Mouse (Mus musculus): ENCODE data around the gene Ccr9. TPM values are rescaled to one million over a fixed set of nuclear protein-coding genes. Genes with fewer than 3 reads are reported as not detected.

Ccr9 gene
- polyA plus RNA-seq, 1 experiment from 2014 or later, result 0.23 TPM

GRCm38 (mm10) chr9:123701822-123702221, 23.6 kb downstream of the Ccr9 start:
- H3K36me3 ChIP-seq (replicated peaks; ENCODE audit: insufficient read depth, low read length), result peaks cover 12% of the 10 kb centered on the region
- peak; percentile 99 for ATAC-seq
- H3K9ac ChIP-seq (replicated peaks), result no peak overlapping the region
- peak overlapping the region; percentile 60 for H3K27ac ChIP-seq (ENCODE audit: low read depth)
- H3K9me3 ChIP-seq (ENCODE audit: low read length), result no peaks in the 10 kb centered on the region
- no peaks in the 10 kb centered on the region; the same call in 1 of the 2 replicates for H3K4me1 ChIP-seq (ENCODE audit: insufficient read depth)
- H3K4me2 ChIP-seq (ENCODE audit: low read depth, low read length), result peak overlapping the region; percentile 23; the same call in 1 of the 2 replicates
- peak; percentile 19 for DNase-seq
- no peak overlapping the region for H3K4me3 ChIP-seq (ENCODE audit: low read depth, low read length)
- TF ChIP-seq CTCF (IDR thresholded peaks at IDR 0.05; ENCODE audit: low read depth), result no peak
- TF ChIP-seq EP300 (IDR thresholded peaks at IDR 0.05; ENCODE audit: low read depth), result peak; percentile 95
- WGBS (ENCODE audit: insufficient replicate concordance), result 56% methylated on average over 5 of the region's 5 CpGs
- no peaks in the 10 kb centered on the region for H3K27me3 ChIP-seq (ENCODE audit: insufficient read depth, low read length)

- WGBS (ENCODE audit: insufficient replicate concordance), result 44% methylated on average over 2 of the region's 2 CpGs
- H3K9ac ChIP-seq (replicated peaks), result no peak overlapping the region
These were observed 31.0 kb downstream of the Ccr9 start for GRCm38 (mm10) chr9:123709226-123709625.

GRCm38 (mm10) chr9:123713111-123713510, 34.9 kb downstream of the Ccr9 start:
- no peak for DNase-seq
- Histone ChIP-seq H3K36me3 (replicated peaks; ENCODE audit: insufficient read depth, low read length) (peaks cover 7% of the 10 kb centered on the region; the same call in 1 of the 2 replicates), H3K4me3 (ENCODE audit: low read depth, low read length) (no peak overlapping the region), H3K27ac (ENCODE audit: low read depth) (no peak overlapping the region), H3K9ac (replicated peaks) (no peak overlapping the region), H3K4me2 (ENCODE audit: low read depth, low read length) (no peak overlapping the region), H3K27me3 (ENCODE audit: insufficient read depth, low read length) (no peaks in the 10 kb centered on the region), H3K9me3 (ENCODE audit: low read length) (no peaks in the 10 kb centered on the region), H3K4me1 (ENCODE audit: insufficient read depth) (0 out of 2 replicates have a peak, but pooled peaks cover 4% of the 10 kb centered on the region)
- no peak for ATAC-seq
- TF ChIP-seq EP300 (IDR thresholded peaks at IDR 0.05; ENCODE audit: low read depth), result no peak
- peak; percentile 37 for TF ChIP-seq CTCF (IDR thresholded peaks at IDR 0.05; ENCODE audit: low read depth)
- WGBS (ENCODE audit: insufficient replicate concordance), result 79% methylated on average over 2 of the region's 2 CpGs

More at GRCm38 (mm10) chr9:123709226-123709625, 31.0 kb downstream of the Ccr9 start:
- Histone ChIP-seq H3K9me3 (ENCODE audit: low read length) (no peaks in the 10 kb centered on the region), H3K4me3 (ENCODE audit: low read depth, low read length) (no peak overlapping the region), H3K27ac (ENCODE audit: low read depth) (no peak overlapping the region), H3K4me1 (ENCODE audit: insufficient read depth) (no peaks in the 10 kb centered on the region), H3K27me3 (ENCODE audit: insufficient read depth, low read length) (no peaks in the 10 kb centered on the region), H3K36me3 (replicated peaks; ENCODE audit: insufficient read depth, low read length) (peaks cover 14% of the 10 kb centered on the region), H3K4me2 (ENCODE audit: low read depth, low read length) (no peak overlapping the region)
- TF ChIP-seq EP300 (IDR thresholded peaks at IDR 0.05; ENCODE audit: low read depth), result no peak
- peak; percentile 46 for TF ChIP-seq CTCF (IDR thresholded peaks at IDR 0.05; ENCODE audit: low read depth)
- ATAC-seq, result no peak
- DNase-seq, result no peak

- no peak overlapping the region for H3K27ac ChIP-seq (ENCODE audit: low read depth)
- 0 out of 2 replicates have a peak, but pooled peaks cover 4% of the 10 kb centered on the region for H3K4me1 ChIP-seq (ENCODE audit: insufficient read depth)
- no peaks in the 10 kb centered on the region for H3K27me3 ChIP-seq (ENCODE audit: insufficient read depth, low read length)
- H3K4me2 ChIP-seq (ENCODE audit: low read depth, low read length), result 0 out of 2 replicates have a peak overlapping the region, but pooled peaks have one; percentile 80
- no peak for ATAC-seq
- H3K36me3 ChIP-seq (replicated peaks; ENCODE audit: insufficient read depth, low read length), result peaks cover 2% of the 10 kb centered on the region; the same call in 1 of the 2 replicates
- H3K9ac ChIP-seq (replicated peaks), result no peak overlapping the region
- H3K4me3 ChIP-seq (ENCODE audit: low read depth, low read length), result peak overlapping the region; percentile 63
- TF ChIP-seq EP300 (IDR thresholded peaks at IDR 0.05; ENCODE audit: low read depth), result no peak
- no peak for TF ChIP-seq CTCF (IDR thresholded peaks at IDR 0.05; ENCODE audit: low read depth)
- H3K9me3 ChIP-seq (ENCODE audit: low read length), result no peaks in the 10 kb centered on the region
- DNase-seq, result no peak
- WGBS (ENCODE audit: insufficient replicate concordance), result 51% methylated on average over 3 of the region's 3 CpGs
These were observed 38.1 kb downstream of the Ccr9 start for GRCm38 (mm10) chr9:123716301-123716700.

- Histone ChIP-seq H3K27me3 (ENCODE audit: insufficient read depth, low read length) (no peaks in the 10 kb centered on the region), H3K9ac (replicated peaks) (peak within 1 kb of the TSS; percentile 78), H3K36me3 (replicated peaks; ENCODE audit: insufficient read depth, low read length) (no peaks in the 10 kb centered on the region), H3K4me1 (ENCODE audit: insufficient read depth) (0 out of 2 replicates have a peak, but pooled peaks cover 4% of the 10 kb centered on the region), H3K4me2 (ENCODE audit: low read depth, low read length) (peak within 1 kb of the TSS; percentile 80), H3K27ac (ENCODE audit: low read depth) (peak within 1 kb of the TSS; percentile 68), H3K4me3 (ENCODE audit: low read depth, low read length) (peak within 1 kb of the TSS; percentile 63), H3K9me3 (ENCODE audit: low read length) (no peaks in the 10 kb centered on the region)
- TF ChIP-seq EP300 (IDR thresholded peaks at IDR 0.05; ENCODE audit: low read depth), result no peak
- no peak for TF ChIP-seq CTCF (IDR thresholded peaks at IDR 0.05; ENCODE audit: low read depth)
- ATAC-seq (peak; percentile 99), DNase-seq (peak; percentile 98)
- WGBS (ENCODE audit: insufficient replicate concordance), result under 1% methylated on average over 55 of the region's 55 CpGs
These were observed 39.2 kb downstream of the Ccr9 start, which contains the start of gene Lztfl1 for GRCm38 (mm10) chr9:123717186-123718008. Lztfl1 (minus strand) TSS chr9:123717697.

- H3K9me3 ChIP-seq (ENCODE audit: low read length), result no peaks in the 10 kb centered on the region
- no peak overlapping the region for H3K4me2 ChIP-seq (ENCODE audit: low read depth, low read length)
- no peak overlapping the region for H3K9ac ChIP-seq (replicated peaks)
- no peak for ATAC-seq
- H3K27ac ChIP-seq (ENCODE audit: low read depth), result no peak overlapping the region
- 0 out of 2 replicates have a peak, but pooled peaks cover 2% of the 10 kb centered on the region for H3K4me1 ChIP-seq (ENCODE audit: insufficient read depth)
- no peaks in the 10 kb centered on the region for H3K27me3 ChIP-seq (ENCODE audit: insufficient read depth, low read length)
- no peak overlapping the region for H3K4me3 ChIP-seq (ENCODE audit: low read depth, low read length)
- no peaks in the 10 kb centered on the region for H3K36me3 ChIP-seq (replicated peaks; ENCODE audit: insufficient read depth, low read length)
- no peak for DNase-seq
- 58% methylated on average over 2 of the region's 2 CpGs for WGBS (ENCODE audit: insufficient replicate concordance)
- TF ChIP-seq CTCF (IDR thresholded peaks at IDR 0.05; ENCODE audit: low read depth) (no peak), EP300 (IDR thresholded peaks at IDR 0.05; ENCODE audit: low read depth) (no peak)
These were observed 44.7 kb downstream of the Ccr9 start for GRCm38 (mm10) chr9:123722737-123723493.

Data from liver, postnatal 0 days (tissue).